Mouse (Mus musculus) midbrain, embryonic 14.5 days (tissue): ENCODE results near the gene Lctl. TPM values are rescaled to one million over a fixed set of nuclear protein-coding genes. Genes with fewer than 3 reads are reported as not detected.
A peak's percentile ranks its signal among the peaks of the same experiment; 100 is the strongest.

ENCODE experiments used
- ATAC-seq: fragments of 200-750 bp; cut with Nextera tagmentation; 2 replicates; pipeline ENCODE4 v1.8.0; 2017; ENCODE audit warnings: moderate number of reproducible peaks, moderate library complexity; ENCODE audit not compliant: low FRiP score, low TSS enrichment
- DNase-seq: peaks from one replicate; pipeline ENCODE4 v3.0.0-alpha.2; 2015
- H3K27ac ChIP-seq: fragments of 300-500 bp; sonication (generic); replicated peaks from 2 replicates; pipeline ENCODE4 v1.5.1; 2014; ENCODE audit warnings: mild to moderate bottlenecking, low read depth, low read length, moderate library complexity
- H3K27me3 ChIP-seq: fragments of 300-500 bp; sonication (generic); 2 replicates; pipeline ENCODE4 v1.6.1; 2014; ENCODE audit warnings: low read length, control low read depth, mixed read lengths; ENCODE audit not compliant: control insufficient read depth, insufficient read depth
- H3K36me3 ChIP-seq: fragments of 300-500 bp; sonication (generic); 2 replicates; pipeline ENCODE4 v1.6.1; 2014; ENCODE audit warnings: low read length, control low read depth; ENCODE audit not compliant: control insufficient read depth, insufficient read depth
- H3K4me1 ChIP-seq: fragments of 300-500 bp; sonication (generic); 2 replicates; pipeline ENCODE4 v1.6.1; 2014; ENCODE audit warnings: mild to moderate bottlenecking, antibody characterized with exemption, low read length, control low read depth; ENCODE audit not compliant: control insufficient read depth, insufficient read depth
- H3K4me2 ChIP-seq: fragments of 300-500 bp; sonication (generic); 2 replicates; pipeline ENCODE4 v1.6.1; 2014; ENCODE audit warnings: mild to moderate bottlenecking, low read length, moderate library complexity
- H3K4me3 ChIP-seq: fragments of 300-500 bp; sonication (generic); replicated peaks from 2 replicates; pipeline ENCODE4 v1.5.1; 2014; ENCODE audit warnings: low read depth, low read length
- H3K9ac ChIP-seq: fragments of 300-500 bp; sonication (generic); replicated peaks from 2 replicates; pipeline ENCODE4 v1.6.1; 2014; ENCODE audit warnings: mild to moderate bottlenecking, low read length, moderate library complexity
- H3K9me3 ChIP-seq: fragments of 300-500 bp; sonication (generic); 2 replicates; pipeline ENCODE4 v1.6.1; 2016; ENCODE audit warnings: low read length, control low read depth, mixed read lengths; ENCODE audit not compliant: control insufficient read depth
- WGBS: fragments of 180-500 bp; shearing (Covaris S2); extraction: QIAGEN DNeasy Blood & Tissue Kit; methylation state at CpG from one replicate; pipeline ENCODE4 v1.1.7; 2014; 5-methylcytosine and 5-hydroxymethylcytosine counted together
- polyA plus RNA-seq: library from polyadenylated mRNA; unstranded; fragments of >200 nt; fragmentation: Nextera tagmentation; extraction: Ambion mirVana; gene quantifications from 2 replicates; pipeline ENCODE4 v1.2.1, GENCODE M21; 2014

The Lctl gene
- polyA plus RNA-seq, 1 experiment from 2014 or later: not detected

- no peak overlapping the region for H3K9ac ChIP-seq
- 56% methylated on average over 4 of the region's 4 CpGs for WGBS
- H3K4me3 ChIP-seq: no peak overlapping the region
- ATAC-seq (no peak), DNase-seq (no peak)
- H3K4me2 ChIP-seq: no peak overlapping the region
- H3K9me3 ChIP-seq: no peaks in the 10 kb centered on the region
- H3K27me3 ChIP-seq: no peaks in the 10 kb centered on the region
- 0 out of 2 replicates have a peak, but pooled peaks cover 7% of the 10 kb centered on the region for H3K4me1 ChIP-seq
- H3K27ac ChIP-seq: no peak overlapping the region
- no peaks in the 10 kb centered on the region for H3K36me3 ChIP-seq
These were observed 18.7 kb upstream of the Lctl start for GRCm38 (mm10) chr9:64098282-64098681.

- H3K4me3 ChIP-seq: no peak overlapping the region
- no peak overlapping the region for H3K4me2 ChIP-seq
- no peak overlapping the region for H3K9ac ChIP-seq
- no peak overlapping the region for H3K27ac ChIP-seq
- H3K27me3 ChIP-seq: no peaks in the 10 kb centered on the region
- DNase-seq (peak; percentile 69), ATAC-seq (no peak)
- under 1% methylated on average over 4 of the region's 4 CpGs for WGBS
- no peaks in the 10 kb centered on the region for H3K4me1 ChIP-seq
- no peaks in the 10 kb centered on the region for H3K9me3 ChIP-seq
- H3K36me3 ChIP-seq: no peaks in the 10 kb centered on the region
These were observed 16.5 kb upstream of the Lctl start for GRCm38 (mm10) chr9:64100442-64100841.

- DNase-seq (no peak), ATAC-seq (no peak)
- Histone ChIP-seq H3K27ac (no peak overlapping the region), H3K9ac (no peak overlapping the region), H3K9me3 (no peaks in the 10 kb centered on the region), H3K4me3 (no peak overlapping the region), H3K36me3 (no peaks in the 10 kb centered on the region), H3K4me2 (no peak overlapping the region), H3K4me1 (no peaks in the 10 kb centered on the region), H3K27me3 (no peaks in the 10 kb centered on the region)
- 85% methylated on average over 6 of the region's 6 CpGs for WGBS
These were observed 11.6 kb upstream of the Lctl start for GRCm38 (mm10) chr9:64105301-64105700.

- no peaks in the 10 kb centered on the region for H3K27me3 ChIP-seq
- H3K36me3 ChIP-seq: no peaks in the 10 kb centered on the region
- no peaks in the 10 kb centered on the region for H3K9me3 ChIP-seq
- no peaks in the 10 kb centered on the region for H3K4me1 ChIP-seq
- no peak overlapping the region for H3K4me3 ChIP-seq
- ATAC-seq (no peak), DNase-seq (no peak)
- WGBS: 96% methylated on average over 16 of the region's 16 CpGs
- no peak overlapping the region for H3K9ac ChIP-seq
- no peak overlapping the region for H3K4me2 ChIP-seq
- no peak overlapping the region for H3K27ac ChIP-seq
These were observed 6.4 kb upstream of the Lctl start for GRCm38 (mm10) chr9:64110502-64110901.

GRCm38 (mm10) chr9:64114646-64115045, 2.3 kb upstream of the Lctl start:
- Histone ChIP-seq H3K4me3 (no peak overlapping the region), H3K9ac (no peak overlapping the region), H3K4me2 (no peak overlapping the region), H3K27ac (no peak overlapping the region), H3K4me1 (no peaks in the 10 kb centered on the region), H3K27me3 (no peaks in the 10 kb centered on the region), H3K36me3 (no peaks in the 10 kb centered on the region), H3K9me3 (no peaks in the 10 kb centered on the region)
- no peak for DNase-seq
- ATAC-seq: no peak
- WGBS: 49% methylated on average over 2 of the region's 2 CpGs

- Histone ChIP-seq H3K4me2 (no peak overlapping the region), H3K27ac (no peak overlapping the region), H3K27me3 (no peaks in the 10 kb centered on the region), H3K9me3 (no peaks in the 10 kb centered on the region), H3K4me3 (no peak overlapping the region), H3K36me3 (no peaks in the 10 kb centered on the region), H3K4me1 (no peaks in the 10 kb centered on the region), H3K9ac (no peak overlapping the region)
- DNase-seq (no peak), ATAC-seq (no peak)
- WGBS: 90% methylated on average over 6 of the region's 6 CpGs
These were observed 1.2 kb upstream of the Lctl start for GRCm38 (mm10) chr9:64115756-64116155.

- no peaks in the 10 kb centered on the region for H3K27me3 ChIP-seq
- peak; percentile 35 for DNase-seq
- H3K9me3 ChIP-seq: no peaks in the 10 kb centered on the region
- 37% methylated on average over 8 of the region's 8 CpGs for WGBS
- no peak overlapping the region for H3K9ac ChIP-seq
- no peaks in the 10 kb centered on the region for H3K4me1 ChIP-seq
- no peak overlapping the region for H3K4me2 ChIP-seq
- ATAC-seq: no peak
- no peak overlapping the region for H3K4me3 ChIP-seq
- no peaks in the 10 kb centered on the region for H3K36me3 ChIP-seq
- H3K27ac ChIP-seq: no peak overlapping the region
These were observed 3.0 kb downstream of the Lctl start for GRCm38 (mm10) chr9:64119898-64120297.

GRCm38 (mm10) chr9:64120584-64121277, 3.8 kb downstream of the Lctl start:
- Histone ChIP-seq H3K36me3 (no peaks in the 10 kb centered on the region), H3K9ac (no peak overlapping the region), H3K4me1 (no peaks in the 10 kb centered on the region), H3K27ac (no peak overlapping the region), H3K4me3 (no peak overlapping the region), H3K27me3 (no peaks in the 10 kb centered on the region), H3K4me2 (no peak overlapping the region), H3K9me3 (no peaks in the 10 kb centered on the region)
- no peak for ATAC-seq
- 47% methylated on average over 11 of the region's 11 CpGs for WGBS
- DNase-seq: no peak

- H3K4me2 ChIP-seq: no peak overlapping the region
- no peak overlapping the region for H3K27ac ChIP-seq
- H3K27me3 ChIP-seq: no peaks in the 10 kb centered on the region
- WGBS: 91% methylated on average over 10 of the region's 10 CpGs
- no peak for ATAC-seq
- H3K4me3 ChIP-seq: no peak overlapping the region
- no peak overlapping the region for H3K9ac ChIP-seq
- DNase-seq: no peak
- H3K36me3 ChIP-seq: no peaks in the 10 kb centered on the region
- no peaks in the 10 kb centered on the region for H3K4me1 ChIP-seq
- H3K9me3 ChIP-seq: no peaks in the 10 kb centered on the region
These were observed 5.7 kb downstream of the Lctl start for GRCm38 (mm10) chr9:64122601-64123000.
